Mouse (Mus musculus): ENCODE measurements at regions not wholly inside any gene's neighbourhood (a gene's known extent, or its start where the extent isn't known, plus 50 kb on each side); places are given as distances from the start of the nearest gene placed in this dataset.

DNA sequence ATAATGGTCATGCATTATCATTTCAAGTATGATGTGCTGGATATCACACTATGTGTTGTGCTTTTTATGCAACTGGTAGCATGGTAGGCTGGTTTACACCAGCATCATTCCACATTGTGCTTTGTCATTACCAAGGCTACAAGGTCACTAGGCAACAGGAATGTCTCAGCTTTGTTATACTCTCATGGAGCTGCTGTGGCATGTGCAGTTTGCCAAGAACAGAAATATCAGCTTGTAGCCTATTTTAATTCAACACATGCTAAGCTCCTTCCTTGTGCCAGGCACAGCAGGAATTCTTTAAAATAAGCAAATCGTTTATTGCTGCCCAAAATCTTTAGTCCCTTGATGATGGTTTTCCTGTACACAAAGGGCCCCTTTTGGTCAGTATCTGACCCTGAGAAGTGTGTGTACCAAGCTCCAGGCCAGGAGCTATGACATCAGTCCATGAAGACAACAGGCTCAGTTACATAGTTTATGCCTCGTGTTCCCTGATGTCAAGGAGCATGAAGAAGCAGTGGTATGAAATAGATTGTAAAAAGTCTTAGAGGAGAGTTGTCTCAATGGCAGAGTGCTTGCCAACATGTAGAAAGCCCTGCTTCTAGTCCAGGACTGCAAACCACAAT, 314.0 kb upstream of the Cdyl start:
- dilution Hi-C loops (cut with MboI; ENCODE audit: extremely low pct_ligation_motif_present, extremely low pct_unique_long_range_greater_than_20kb, low sequenced_read_pairs), result no loop called here
- Histone ChIP-seq H3K27ac (ENCODE audit: insufficient read depth, low read depth) (no peak overlapping the region), H3K79me2 (replicated peaks; ENCODE audit: control insufficient read depth, extremely low read depth, insufficient read depth, poor library complexity, severe bottlenecking) (no peaks in the 10 kb centered on the region), H3K36me3 (replicated peaks in 1 of 2; ENCODE audit: control insufficient read depth in 1 of 2, insufficient read depth in 1 of 2, low read length in 1 of 2) (no peaks in the 10 kb centered on the region), H3K4me2 (ENCODE audit: insufficient read depth, low read depth, poor library complexity, severe bottlenecking) (no peak overlapping the region), H3K9me3 (replicated peaks; ENCODE audit: low read length) (no peaks in the 10 kb centered on the region), H3K4me1 (ENCODE audit: control insufficient read depth in 1 of 2, insufficient read depth in 2 of 2) (no peaks in the 10 kb centered on the region), H3K4me3 (replicated peaks in 1 of 3; ENCODE audit: low read depth in 2 of 3, low read length in 2 of 3, poor library complexity in 1 of 3) (no peak overlapping the region), H3K27me3 (replicated peaks) (no peaks in the 10 kb centered on the region), H3K9ac (ENCODE audit: insufficient read depth, low read depth) (no peak overlapping the region)
- DNase-seq (ENCODE audit: extremely low read depth), result no peak
- in situ Hi-C loops (cut with MboI; ENCODE audit: low pct_ligation_motif_present, low pct_unique_long_range_greater_than_20kb, low sequenced_read_pairs), result no loop called here
- TF ChIP-seq IRF4 (IDR thresholded peaks at IDR 0.05; ENCODE audit: low read depth, low read length), result no peak
- TF ChIP-seq MYC (IDR thresholded peaks at IDR 0.05; ENCODE audit: low read depth, low read length), result no peak
- no peak for TF ChIP-seq ZKSCAN1 (IDR thresholded peaks at IDR 0.05; ENCODE audit: borderline replicate concordance, low read depth, low read length)
- no peak for TF ChIP-seq UBTF (IDR thresholded peaks at IDR 0.05; ENCODE audit: low read depth, low read length)
- TF ChIP-seq EP300 (IDR thresholded peaks at IDR 0.05; ENCODE audit: low read length), result no peak
- TF ChIP-seq SMC3 (IDR thresholded peaks at IDR 0.05; ENCODE audit: low read depth, low read length), result no peak
- no peak for TF ChIP-seq USF1 (IDR thresholded peaks at IDR 0.05; ENCODE audit: low read depth, low read length)
- TF ChIP-seq BHLHE40 (IDR thresholded peaks at IDR 0.05; ENCODE audit: low read depth, low read length), result no peak
- TF ChIP-seq GABPA (IDR thresholded peaks at IDR 0.05; ENCODE audit: insufficient replicate concordance, low read depth, low read length), result no peak
- no peak for TF ChIP-seq MAZ (IDR thresholded peaks at IDR 0.05; ENCODE audit: low read depth, low read length)
- TF ChIP-seq NELFE (IDR thresholded peaks at IDR 0.05; ENCODE audit: low read depth, low read length), result no peak
- no peak for TF ChIP-seq CHD2 (IDR thresholded peaks at IDR 0.05; ENCODE audit: low read length)
- TF ChIP-seq ZMIZ1 (IDR thresholded peaks at IDR 0.05; ENCODE audit: low read depth, low read length), result no peak
- no peak for TF ChIP-seq JUND (conservative IDR thresholded peaks at IDR 0.05; ENCODE audit: low read depth, low read length)
- no peak for TF ChIP-seq HCFC1 (IDR thresholded peaks at IDR 0.05; ENCODE audit: low read depth, low read length)
- no peak for TF ChIP-seq RAD21 (IDR thresholded peaks at IDR 0.05; ENCODE audit: low read depth, low read length)

- DNase-seq (ENCODE audit: extremely low read depth), result no peak
- H3K4me3 ChIP-seq (replicated peaks in 1 of 3; ENCODE audit: low read depth in 2 of 3, low read length in 2 of 3, poor library complexity in 1 of 3), result no peak overlapping the region
- H3K27ac ChIP-seq (ENCODE audit: insufficient read depth, low read depth), result no peak overlapping the region
- dilution Hi-C loops (cut with MboI; ENCODE audit: extremely low pct_ligation_motif_present, extremely low pct_unique_long_range_greater_than_20kb, low sequenced_read_pairs), result no loop called here
- H3K36me3 ChIP-seq (replicated peaks in 1 of 2; ENCODE audit: control insufficient read depth in 1 of 2, insufficient read depth in 1 of 2, low read length in 1 of 2), result no peaks in the 10 kb centered on the region
- no peaks in the 10 kb centered on the region for H3K9me3 ChIP-seq (replicated peaks; ENCODE audit: low read length)
- no peaks in the 10 kb centered on the region for H3K4me1 ChIP-seq (ENCODE audit: control insufficient read depth in 1 of 2, insufficient read depth in 2 of 2)
- TF ChIP-seq TCF12 (IDR thresholded peaks at IDR 0.05; ENCODE audit: low read depth, low read length) (no peak), BHLHE40 (IDR thresholded peaks at IDR 0.05; ENCODE audit: low read depth, low read length) (no peak), KAT2A (IDR thresholded peaks at IDR 0.05; ENCODE audit: insufficient replicate concordance, low read length) (no peak), MAFK (IDR thresholded peaks at IDR 0.05; ENCODE audit: insufficient replicate concordance, low read length) (no peak), ZMIZ1 (IDR thresholded peaks at IDR 0.05; ENCODE audit: low read depth, low read length) (no peak), GABPA (IDR thresholded peaks at IDR 0.05; ENCODE audit: insufficient replicate concordance, low read depth, low read length) (no peak), MAZ (IDR thresholded peaks at IDR 0.05; ENCODE audit: low read depth, low read length) (no peak), MYC (IDR thresholded peaks at IDR 0.05; ENCODE audit: low read depth, low read length) (no peak), PAX5 (IDR thresholded peaks at IDR 0.05; ENCODE audit: low read length) (no peak), POLR2A (IDR thresholded peaks at IDR 0.05; ENCODE audit: low read depth, low read length) (no peak), USF1 (IDR thresholded peaks at IDR 0.05; ENCODE audit: low read depth, low read length) (no peak), SMC3 (IDR thresholded peaks at IDR 0.05; ENCODE audit: low read depth, low read length) (no peak), NELFE (IDR thresholded peaks at IDR 0.05; ENCODE audit: low read depth, low read length) (no peak), ELF1 (IDR thresholded peaks at IDR 0.05; ENCODE audit: low read depth, low read length) (no peak), JUN (IDR thresholded peaks at IDR 0.05; ENCODE audit: insufficient read depth, low read depth, low read length) (no peak), E2F4 (IDR thresholded peaks at IDR 0.05; ENCODE audit: insufficient replicate concordance, low read depth, low read length) (no peak), UBTF (IDR thresholded peaks at IDR 0.05; ENCODE audit: low read depth, low read length) (no peak), TBP (conservative IDR thresholded peaks at IDR 0.05; ENCODE audit: low read depth, low read length) (no peak), ETS1 (conservative IDR thresholded peaks at IDR 0.05; ENCODE audit: low read depth, low read length) (no peak), RAD21 (IDR thresholded peaks at IDR 0.05; ENCODE audit: low read depth, low read length) (no peak)
- no peak overlapping the region for H3K9ac ChIP-seq (ENCODE audit: insufficient read depth, low read depth)
- no peaks in the 10 kb centered on the region for H3K79me2 ChIP-seq (replicated peaks; ENCODE audit: control insufficient read depth, extremely low read depth, insufficient read depth, poor library complexity, severe bottlenecking)
- in situ Hi-C loops (cut with MboI; ENCODE audit: low pct_ligation_motif_present, low pct_unique_long_range_greater_than_20kb, low sequenced_read_pairs), result no loop called here
- no peak overlapping the region for H3K4me2 ChIP-seq (ENCODE audit: insufficient read depth, low read depth, poor library complexity, severe bottlenecking)
- H3K27me3 ChIP-seq (replicated peaks), result no peaks in the 10 kb centered on the region
Measured at GRCm38 (mm10) chr13:35348283-35348682, 311.4 kb upstream of the Cdyl start.

Data from CH12.LX (cell line).